Mouse (Mus musculus) embryonic facial prominence, embryonic 13.5 days (tissue): ENCODE results near the gene Adam19. TPM values are rescaled to one million over a fixed set of nuclear protein-coding genes. Genes with fewer than 3 reads are reported as not detected.

Source experiments
- ATAC-seq: fragments of 200-750 bp; cut with Nextera tagmentation; 2 replicates; pipeline ENCODE4 v1.8.0; 2017; ENCODE audit warnings: low read depth; ENCODE audit not compliant: insufficient number of reproducible peaks, insufficient read depth, low FRiP score, low TSS enrichment
- H3K27ac ChIP-seq: fragments of 300-500 bp; sonication (generic); 2 replicates; pipeline ENCODE4 v1.5.1; 2015; ENCODE audit warnings: moderate library complexity, mild to moderate bottlenecking, inconsistent platforms
- H3K27me3 ChIP-seq: fragments of 300-500 bp; sonication (generic); 2 replicates; pipeline ENCODE4 v1.6.1; 2015; ENCODE audit warnings: mild to moderate bottlenecking, inconsistent platforms
- H3K36me3 ChIP-seq: fragments of 300-500 bp; sonication (generic); 2 replicates; pipeline ENCODE4 v1.6.1; 2015; ENCODE audit warnings: mild to moderate bottlenecking, inconsistent platforms
- H3K4me1 ChIP-seq: fragments of 300-500 bp; sonication (generic); 2 replicates; pipeline ENCODE4 v1.6.1; 2015; ENCODE audit warnings: inconsistent platforms
- H3K4me2 ChIP-seq: fragments of 300-500 bp; sonication (generic); 2 replicates; pipeline ENCODE4 v1.6.1; 2015; ENCODE audit warnings: moderate library complexity, mild to moderate bottlenecking, inconsistent platforms
- H3K4me3 ChIP-seq: fragments of 300-500 bp; sonication (generic); 2 replicates; pipeline ENCODE4 v1.5.1; 2015; ENCODE audit warnings: mild to moderate bottlenecking, inconsistent platforms
- H3K9ac ChIP-seq: fragments of 300-500 bp; sonication (generic); 2 replicates; pipeline ENCODE4 v1.6.1; 2015; ENCODE audit warnings: mild to moderate bottlenecking, inconsistent platforms
- H3K9me3 ChIP-seq: fragments of 300-500 bp; sonication (generic); 2 replicates; pipeline ENCODE4 v1.6.1; 2016; ENCODE audit warnings: inconsistent platforms
- WGBS: fragments of 180-500 bp; shearing (Covaris S2); methylation state at CpG from one replicate; pipeline ENCODE4 v1.1.7; 2015; ENCODE audit warnings: mixed read lengths; 5-methylcytosine and 5-hydroxymethylcytosine counted together
- polyA plus RNA-seq: library from polyadenylated mRNA; unstranded; fragments of >200 nt; fragmentation: Nextera tagmentation; extraction: Ambion mirVana; gene quantifications from 2 replicates; pipeline ENCODE4 v1.2.1, GENCODE M21; 2015

Adam19 gene
- polyA plus RNA-seq: 9.7 and 10.0 TPM in 2 replicates

DNA sequence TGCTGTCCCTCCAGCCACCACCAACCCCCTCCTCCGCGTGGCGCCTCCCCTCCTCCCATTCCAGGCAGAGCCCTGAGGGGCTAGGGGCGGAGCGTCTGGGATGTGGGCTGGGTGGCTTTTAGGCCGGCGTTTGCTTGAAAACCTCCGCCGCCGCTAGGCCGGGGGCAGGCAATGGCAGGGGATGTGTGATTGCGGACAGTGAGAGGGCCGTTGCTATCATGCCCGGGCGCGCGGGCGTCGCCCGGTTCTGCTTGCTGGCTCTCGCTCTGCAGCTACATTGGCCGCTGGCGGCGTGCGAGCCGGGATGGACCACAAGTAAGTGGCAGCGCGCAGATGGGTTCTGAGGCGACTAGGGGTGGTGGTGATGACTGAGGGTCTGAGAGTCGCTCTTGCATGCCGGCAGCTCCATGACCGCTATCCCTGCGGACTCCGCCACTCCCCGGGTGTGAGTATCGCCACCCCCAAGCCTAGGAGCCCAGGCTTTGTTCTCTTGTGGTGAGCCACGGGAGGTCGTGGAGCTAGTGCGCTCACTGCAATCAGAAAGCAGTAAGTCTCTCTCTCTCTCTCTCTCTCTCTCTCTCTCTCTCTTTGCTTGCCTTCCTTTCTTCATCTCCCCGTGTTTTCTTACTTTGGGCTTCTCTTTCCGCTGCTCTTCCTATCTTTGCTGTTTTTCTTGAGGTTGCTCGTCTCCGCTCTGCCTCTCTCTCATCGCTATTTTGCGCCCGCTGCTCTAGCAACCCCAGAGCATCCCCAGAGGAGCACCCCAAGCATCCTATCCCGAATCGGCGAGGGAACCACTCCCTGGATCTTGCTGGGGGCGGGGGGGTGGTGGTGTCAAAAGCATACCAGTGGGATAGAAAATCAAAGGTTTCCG is at the start of gene Adam19:
Adam19 (plus strand) TSS at position 97 of the 874 bp plus-strand sequence.
- no peaks in the 10 kb centered on the region; the same call in 1 of the 2 replicates for H3K27me3 ChIP-seq
- peak; percentile 73 for ATAC-seq
- peak within 1 kb of the TSS; percentile 88 for H3K9ac ChIP-seq
- peaks cover 19% of the 10 kb centered on the region for H3K4me1 ChIP-seq
- H3K4me3 ChIP-seq: peak within 1 kb of the TSS; percentile 70
- under 1% methylated on average over 50 of the region's 51 CpGs for WGBS
- H3K27ac ChIP-seq: peak within 1 kb of the TSS; percentile 92
- 0 out of 2 replicates have a peak, but pooled peaks cover 5% of the 10 kb centered on the region for H3K36me3 ChIP-seq
- no peaks in the 10 kb centered on the region for H3K9me3 ChIP-seq
- H3K4me2 ChIP-seq: peak within 1 kb of the TSS; percentile 77

DNA sequence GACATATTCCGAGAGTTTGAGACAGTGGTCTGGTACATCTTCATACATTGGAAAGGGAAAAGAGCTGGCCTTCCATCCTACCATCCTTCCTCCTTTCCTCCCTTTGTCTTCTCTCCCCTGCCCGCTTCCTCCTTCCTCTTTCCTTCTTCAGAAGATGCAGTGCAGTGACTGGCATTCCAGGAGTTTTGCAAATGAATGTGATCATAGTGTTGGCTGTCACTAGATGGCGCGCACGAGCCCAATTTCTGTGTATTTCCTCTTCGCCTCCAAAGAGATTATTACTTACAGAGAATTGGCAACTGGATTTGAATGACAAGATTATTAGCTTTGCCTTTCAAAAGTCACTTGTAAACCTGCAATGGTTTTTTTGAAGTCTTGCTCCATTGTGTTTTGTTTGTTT is 39.7 kb upstream of the Adam19 start:
- no peak overlapping the region for H3K4me3 ChIP-seq
- 19% methylated on average over 6 of the region's 6 CpGs for WGBS
- no peaks in the 10 kb centered on the region for H3K27me3 ChIP-seq
- no peaks in the 10 kb centered on the region for H3K9me3 ChIP-seq
- H3K9ac ChIP-seq: no peak overlapping the region
- H3K27ac ChIP-seq: no peak overlapping the region
- ATAC-seq: no peak
- no peaks in the 10 kb centered on the region for H3K4me1 ChIP-seq
- no peak overlapping the region for H3K4me2 ChIP-seq
- no peaks in the 10 kb centered on the region for H3K36me3 ChIP-seq

GRCm38 (mm10) chr11:46020246-46020645 is 35.5 kb upstream of the Adam19 start:
- ATAC-seq: no peak
- Histone ChIP-seq H3K4me2 (no peak overlapping the region), H3K4me1 (no peaks in the 10 kb centered on the region), H3K36me3 (no peaks in the 10 kb centered on the region), H3K4me3 (no peak overlapping the region), H3K9me3 (no peaks in the 10 kb centered on the region), H3K27me3 (no peaks in the 10 kb centered on the region), H3K27ac (no peak overlapping the region), H3K9ac (no peak overlapping the region)
- 80% methylated on average over 1 of the region's 1 CpGs for WGBS

- Histone ChIP-seq H3K4me1 (no peaks in the 10 kb centered on the region), H3K9me3 (no peaks in the 10 kb centered on the region), H3K36me3 (no peaks in the 10 kb centered on the region), H3K4me3 (no peak overlapping the region), H3K27ac (no peak overlapping the region), H3K9ac (no peak overlapping the region), H3K27me3 (no peaks in the 10 kb centered on the region), H3K4me2 (no peak overlapping the region)
- no peak for ATAC-seq
Observed at GRCm38 (mm10) chr11:46021850-46022249, 33.9 kb upstream of the Adam19 start.

- Histone ChIP-seq H3K4me1 (no peaks in the 10 kb centered on the region), H3K4me3 (no peak overlapping the region), H3K4me2 (no peak overlapping the region), H3K9ac (no peak overlapping the region), H3K27me3 (no peaks in the 10 kb centered on the region), H3K27ac (no peak overlapping the region), H3K9me3 (no peaks in the 10 kb centered on the region), H3K36me3 (no peaks in the 10 kb centered on the region)
- ATAC-seq: no peak
- WGBS: 88% methylated on average over 6 of the region's 6 CpGs
Observed at GRCm38 (mm10) chr11:46022983-46023382, 32.8 kb upstream of the Adam19 start.

GRCm38 (mm10) chr11:46025962-46026392 is 29.8 kb upstream of the Adam19 start:
- no peaks in the 10 kb centered on the region for H3K36me3 ChIP-seq
- 48% methylated on average over 7 of the region's 7 CpGs for WGBS
- no peak overlapping the region for H3K4me2 ChIP-seq
- H3K27ac ChIP-seq: no peak overlapping the region
- no peak overlapping the region for H3K4me3 ChIP-seq
- H3K27me3 ChIP-seq: no peaks in the 10 kb centered on the region
- no peak overlapping the region for H3K9ac ChIP-seq
- H3K9me3 ChIP-seq: no peaks in the 10 kb centered on the region
- ATAC-seq: no peak
- peaks cover 5% of the 10 kb centered on the region; the same call in 1 of the 2 replicates for H3K4me1 ChIP-seq

DNA sequence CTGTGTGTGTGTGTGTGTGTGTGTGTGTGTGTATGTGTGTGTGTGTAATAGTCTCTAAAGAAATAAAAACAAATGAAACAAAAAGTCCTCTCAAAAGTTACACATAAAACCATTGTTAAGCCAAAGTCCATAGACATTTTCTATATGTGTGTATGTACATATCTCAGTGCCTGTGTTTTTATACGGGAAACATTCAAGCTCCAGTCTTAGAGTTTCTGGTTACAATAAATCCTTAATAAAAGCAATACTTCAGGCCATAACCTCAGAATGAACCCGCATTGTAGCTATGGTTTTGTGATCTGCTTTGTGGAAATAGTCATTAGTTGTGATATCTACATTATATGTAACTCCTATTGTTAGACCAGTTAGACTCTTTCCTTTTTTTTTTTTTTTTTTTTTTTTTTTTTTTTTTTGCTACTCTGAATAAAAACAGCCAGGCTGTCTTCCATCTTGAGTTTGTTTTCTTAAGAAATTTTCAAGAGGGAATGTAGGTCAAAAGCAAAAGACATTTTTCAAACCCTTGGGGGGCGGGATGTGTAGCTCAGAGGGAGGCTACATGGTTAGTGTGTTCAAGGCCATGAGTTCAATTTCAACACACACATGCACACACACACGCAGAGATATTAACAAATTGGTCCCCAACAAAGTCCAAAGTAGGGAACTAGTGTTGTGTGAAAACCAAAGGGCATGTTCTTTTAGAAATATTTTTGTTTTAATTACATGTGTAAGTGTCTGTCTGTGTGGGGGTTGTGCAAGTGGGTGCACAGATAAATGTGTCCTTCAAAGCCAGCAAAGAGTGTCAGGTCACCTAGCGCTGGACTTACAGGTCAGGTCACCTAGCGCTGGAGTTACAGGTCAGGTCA is 27.6 kb upstream of the Adam19 start:
- H3K4me3 ChIP-seq: no peak overlapping the region
- no peak for ATAC-seq
- no peak overlapping the region for H3K4me2 ChIP-seq
- no peaks in the 10 kb centered on the region for H3K27me3 ChIP-seq
- H3K27ac ChIP-seq: no peak overlapping the region
- no peaks in the 10 kb centered on the region for H3K36me3 ChIP-seq
- no peak overlapping the region for H3K9ac ChIP-seq
- WGBS: 70% methylated on average over 6 of the region's 6 CpGs
- H3K9me3 ChIP-seq: no peaks in the 10 kb centered on the region
- H3K4me1 ChIP-seq: peaks cover 8% of the 10 kb centered on the region; the same call in 1 of the 2 replicates

DNA sequence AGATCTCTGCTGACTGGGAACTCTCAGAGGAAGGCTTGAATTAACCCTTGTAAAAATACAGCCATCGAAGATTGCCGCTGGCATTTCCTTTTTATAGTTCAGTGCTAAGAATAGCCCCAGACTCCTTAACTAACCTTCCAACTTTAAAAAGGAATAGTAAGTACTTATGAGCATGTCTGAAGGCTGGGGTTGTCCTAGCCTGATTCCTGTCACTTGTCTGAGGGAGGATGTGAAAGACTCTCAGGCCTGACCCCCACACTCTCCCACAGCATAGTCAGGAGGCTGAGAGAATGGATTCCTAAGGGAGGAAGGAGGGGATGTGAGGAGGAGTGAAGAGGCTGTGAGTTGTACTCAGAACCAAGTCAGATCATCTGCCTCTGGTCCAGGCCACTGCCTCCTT is 26.3 kb upstream of the Adam19 start:
- Histone ChIP-seq H3K4me3 (no peak overlapping the region), H3K4me2 (no peak overlapping the region), H3K4me1 (peaks cover 8% of the 10 kb centered on the region; the same call in 1 of the 2 replicates), H3K9ac (no peak overlapping the region), H3K27ac (no peak overlapping the region), H3K36me3 (no peaks in the 10 kb centered on the region), H3K9me3 (no peaks in the 10 kb centered on the region), H3K27me3 (no peaks in the 10 kb centered on the region)
- ATAC-seq: no peak
- 35% methylated on average over 2 of the region's 2 CpGs for WGBS

- no peak for ATAC-seq
- Histone ChIP-seq H3K4me1 (peaks cover 8% of the 10 kb centered on the region; the same call in 1 of the 2 replicates), H3K27ac (no peak overlapping the region), H3K27me3 (no peaks in the 10 kb centered on the region), H3K4me3 (no peak overlapping the region), H3K4me2 (no peak overlapping the region), H3K9ac (no peak overlapping the region), H3K9me3 (no peaks in the 10 kb centered on the region), H3K36me3 (no peaks in the 10 kb centered on the region)
- WGBS: 68% methylated on average over 2 of the region's 2 CpGs
Observed at GRCm38 (mm10) chr11:46030026-46030425, 25.8 kb upstream of the Adam19 start.

DNA sequence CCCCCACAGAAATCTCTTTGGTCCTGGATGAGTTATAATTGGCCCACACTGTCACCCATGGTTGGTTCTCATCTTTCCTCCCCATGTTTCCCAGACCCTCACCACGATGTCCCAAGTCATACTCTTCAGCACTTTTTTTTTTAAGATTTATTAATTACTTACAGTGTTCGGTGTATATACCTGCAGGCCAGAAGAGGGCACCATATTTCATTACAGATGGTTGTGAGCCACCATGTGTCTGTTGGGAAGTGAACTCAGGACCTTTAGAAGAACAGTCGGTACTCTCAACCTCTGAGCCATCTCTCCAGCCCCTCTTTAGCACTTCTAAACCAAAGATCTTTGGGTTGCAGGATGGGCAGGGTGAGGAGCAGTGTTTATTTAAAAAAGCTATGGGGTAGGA is 24.3 kb upstream of the Adam19 start:
- Histone ChIP-seq H3K4me2 (no peak overlapping the region), H3K36me3 (no peaks in the 10 kb centered on the region), H3K9ac (no peak overlapping the region), H3K9me3 (no peaks in the 10 kb centered on the region), H3K27me3 (no peaks in the 10 kb centered on the region), H3K4me3 (no peak overlapping the region), H3K27ac (no peak overlapping the region), H3K4me1 (peaks cover 8% of the 10 kb centered on the region; the same call in 1 of the 2 replicates)
- no peak for ATAC-seq
- WGBS: 54% methylated on average over 3 of the region's 3 CpGs

DNA sequence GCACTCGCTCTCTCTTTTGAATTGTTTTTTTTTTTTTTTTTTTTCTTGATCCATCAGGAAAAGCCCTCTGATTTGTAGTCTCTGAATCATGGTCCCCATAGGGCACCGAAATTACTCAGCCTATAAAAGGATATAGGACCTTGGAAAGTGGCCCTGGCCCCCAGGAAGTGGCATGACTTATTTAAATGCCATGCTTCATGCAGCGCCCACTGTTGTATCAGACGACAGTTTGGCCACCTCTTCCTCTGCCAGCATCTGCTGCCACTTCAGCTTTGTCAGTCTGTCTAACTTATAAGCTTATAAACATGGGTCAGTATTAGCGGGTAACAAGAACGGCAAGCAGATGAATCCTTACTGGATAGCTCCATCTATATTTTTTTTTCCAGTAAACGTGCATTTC is 22.8 kb upstream of the Adam19 start:
- WGBS: 88% methylated on average over 7 of the region's 7 CpGs
- peaks cover 8% of the 10 kb centered on the region; the same call in 1 of the 2 replicates for H3K4me1 ChIP-seq
- H3K27me3 ChIP-seq: no peaks in the 10 kb centered on the region
- H3K4me3 ChIP-seq: no peak overlapping the region
- no peak overlapping the region for H3K9ac ChIP-seq
- H3K36me3 ChIP-seq: no peaks in the 10 kb centered on the region
- no peaks in the 10 kb centered on the region for H3K9me3 ChIP-seq
- H3K27ac ChIP-seq: no peak overlapping the region
- ATAC-seq: no peak
- no peak overlapping the region for H3K4me2 ChIP-seq
